Mouse (Mus musculus) frontal cortex, adult (tissue): Measurements from ENCODE around the gene DXBay18.
"Not testable (repeated sequence)": the region's sequence is repeated elsewhere in the genome, so short reads cannot be mapped to it uniquely, and the experiment has no call there.

Experiments
- ATAC-seq: cut with Nextera tagmentation; 2 replicates; pipeline ENCODE4 v1.9.2; 2017; ENCODE audit warnings: mild to moderate bottlenecking, moderate library complexity, mixed read lengths; ENCODE audit not compliant: low TSS enrichment

Gene DXBay18

DNA sequence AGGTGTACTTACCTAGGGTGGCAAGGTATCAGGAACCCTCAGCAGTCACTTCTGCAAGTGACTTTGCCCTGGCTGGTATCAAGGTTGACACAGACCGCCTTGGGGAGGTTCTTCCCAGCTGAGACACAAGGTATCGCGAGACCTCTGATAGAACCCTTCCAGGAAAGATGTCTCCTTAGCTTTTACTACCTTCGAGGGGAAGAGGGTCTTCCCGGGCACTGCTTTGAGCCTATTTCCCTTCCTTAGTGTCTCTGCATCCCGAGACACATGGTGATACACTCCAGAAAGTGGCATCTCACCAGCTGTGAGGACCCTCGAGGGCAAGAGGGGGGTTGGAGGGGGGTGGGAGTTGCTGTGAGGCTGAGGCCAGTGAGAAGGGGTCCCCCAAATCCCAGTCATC lies at the start of gene DXBay18:
Gene DXBay18, minus strand, starts transcription at position 101 of the 400 bp plus-strand sequence.
- not testable (repeated sequence) for ATAC-seq

DNA sequence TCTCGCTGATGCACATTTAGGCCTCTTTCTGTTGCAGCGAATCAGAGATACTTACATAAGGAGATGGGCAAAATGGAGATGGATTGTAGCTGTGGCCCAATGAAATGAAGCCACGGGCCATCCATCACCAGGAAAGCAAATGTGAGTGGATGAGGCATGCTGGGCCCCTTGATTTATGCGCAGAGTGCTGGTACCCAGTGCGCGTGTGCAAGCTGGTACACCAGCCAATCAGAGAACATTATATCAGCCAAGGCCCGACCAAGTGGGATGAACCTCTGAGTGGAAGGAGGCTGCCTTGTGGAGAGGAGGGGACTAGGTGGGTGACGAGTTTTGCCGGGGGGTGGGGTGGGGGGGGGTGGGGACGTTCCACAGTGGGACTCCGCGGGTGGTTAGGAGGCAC lies 42.7 kb upstream of the DXBay18 start, which contains the start of gene Xlr3b:
Gene Xlr3b, plus strand, starts transcription at position 274 of the 400 bp plus-strand sequence.
- not testable (repeated sequence) for ATAC-seq

DNA sequence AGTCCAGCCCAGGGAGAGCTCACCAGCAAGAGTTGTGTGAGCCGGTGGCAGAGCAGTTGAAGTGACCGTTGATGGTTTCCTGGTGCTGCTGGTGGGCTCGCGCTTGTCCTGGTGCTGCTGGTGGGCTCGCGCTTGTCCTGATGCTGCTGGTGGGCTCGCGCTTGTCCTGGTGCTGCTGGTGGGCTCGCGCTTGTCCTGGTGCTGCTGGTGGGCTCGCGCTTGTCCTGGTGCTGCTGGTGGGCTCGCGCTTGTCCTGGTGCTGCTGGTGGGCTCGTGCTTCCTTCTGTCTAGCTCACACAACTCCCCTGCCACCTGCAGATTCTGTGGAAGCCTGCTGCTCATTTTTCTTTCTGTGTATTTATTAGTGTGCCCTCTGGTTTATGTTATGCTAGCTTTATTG lies 27.6 kb upstream of the DXBay18 start, which contains the start of gene Spin2d:
Gene Spin2d, minus strand, starts transcription at position 101 of the 400 bp plus-strand sequence.
- ATAC-seq, result not testable (repeated sequence)

DNA sequence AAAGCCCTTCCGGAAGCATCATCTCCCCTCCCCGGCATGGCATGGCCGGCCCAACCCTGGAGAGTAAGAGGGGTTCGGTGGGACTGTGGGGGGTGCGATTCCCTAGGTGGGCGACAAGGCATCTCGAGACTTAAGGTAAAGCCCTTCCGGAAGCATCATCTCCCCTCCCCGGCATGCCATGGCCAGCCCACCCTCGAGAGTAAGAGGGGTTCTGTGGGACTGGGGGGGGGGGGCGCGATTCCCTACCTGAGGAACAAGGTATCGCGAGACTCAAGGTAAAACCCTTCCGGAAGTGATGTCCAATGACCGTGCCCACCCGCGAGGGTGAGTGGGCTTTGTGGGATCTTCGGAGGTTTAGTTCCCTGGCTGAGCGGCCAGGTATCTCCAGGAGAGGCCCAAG lies 754 bp downstream of the DXBay18 start, which contains the start of gene Xlr5b:
Gene Xlr5b, plus strand, starts transcription at position 301 of the 400 bp plus-strand sequence.
- ATAC-seq, result not testable (repeated sequence)

DNA sequence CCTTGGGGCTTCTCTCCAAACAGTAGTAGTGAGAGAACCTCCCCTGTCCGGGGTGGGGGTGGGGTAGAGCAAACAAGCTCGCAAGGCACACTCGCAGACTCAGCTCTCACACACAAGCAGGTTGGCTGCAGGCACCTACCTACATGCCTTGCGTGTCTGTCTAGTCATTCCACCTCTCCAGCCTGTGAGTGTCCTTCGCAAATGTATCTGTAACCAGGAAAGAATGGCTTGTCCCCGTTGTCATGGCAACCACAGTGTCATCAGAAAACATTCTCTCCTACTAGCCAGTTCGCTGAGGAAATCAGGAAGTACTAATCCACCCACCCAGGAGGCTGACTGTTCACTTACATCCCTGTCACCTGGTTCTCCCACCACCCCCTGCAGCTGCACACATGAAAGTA lies 6.0 kb downstream of the DXBay18 start:
- ATAC-seq, result peak; percentile 96

DNA sequence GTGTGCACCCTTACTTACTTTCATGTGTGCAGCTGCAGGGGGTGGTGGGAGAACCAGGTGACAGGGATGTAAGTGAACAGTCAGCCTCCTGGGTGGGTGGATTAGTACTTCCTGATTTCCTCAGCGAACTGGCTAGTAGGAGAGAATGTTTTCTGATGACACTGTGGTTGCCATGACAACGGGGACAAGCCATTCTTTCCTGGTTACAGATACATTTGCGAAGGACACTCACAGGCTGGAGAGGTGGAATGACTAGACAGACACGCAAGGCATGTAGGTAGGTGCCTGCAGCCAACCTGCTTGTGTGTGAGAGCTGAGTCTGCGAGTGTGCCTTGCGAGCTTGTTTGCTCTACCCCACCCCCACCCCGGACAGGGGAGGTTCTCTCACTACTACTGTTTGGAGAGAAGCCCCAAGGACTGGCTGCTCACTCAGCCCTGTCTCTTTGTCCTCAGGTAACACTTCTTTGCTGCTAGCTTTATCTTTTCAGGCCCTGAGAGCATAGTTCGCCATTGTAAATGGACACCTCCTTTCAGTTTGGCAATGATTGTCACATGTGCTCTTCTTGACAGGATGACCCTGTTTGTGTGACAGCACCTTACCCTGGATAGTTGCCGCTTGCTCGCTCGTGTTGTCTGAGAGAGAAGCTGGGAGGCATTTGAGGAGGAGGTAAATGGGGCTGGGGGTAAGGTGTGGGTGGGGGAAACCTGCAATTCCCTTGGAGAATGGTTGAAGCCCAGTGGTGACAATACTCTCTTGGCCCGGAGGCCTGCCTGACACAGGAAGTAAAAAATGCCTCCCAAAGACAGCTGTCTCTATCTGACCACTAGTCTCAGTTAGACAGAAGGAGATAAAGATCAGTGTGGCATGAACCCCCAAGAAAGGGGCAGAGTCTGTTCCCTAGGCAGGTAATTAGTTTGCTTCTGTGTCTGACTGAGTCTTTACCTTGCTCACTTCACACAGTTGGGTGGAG lies 26.1 kb downstream of the DXBay18 start:
- ATAC-seq, result peak; percentile 98

DNA sequence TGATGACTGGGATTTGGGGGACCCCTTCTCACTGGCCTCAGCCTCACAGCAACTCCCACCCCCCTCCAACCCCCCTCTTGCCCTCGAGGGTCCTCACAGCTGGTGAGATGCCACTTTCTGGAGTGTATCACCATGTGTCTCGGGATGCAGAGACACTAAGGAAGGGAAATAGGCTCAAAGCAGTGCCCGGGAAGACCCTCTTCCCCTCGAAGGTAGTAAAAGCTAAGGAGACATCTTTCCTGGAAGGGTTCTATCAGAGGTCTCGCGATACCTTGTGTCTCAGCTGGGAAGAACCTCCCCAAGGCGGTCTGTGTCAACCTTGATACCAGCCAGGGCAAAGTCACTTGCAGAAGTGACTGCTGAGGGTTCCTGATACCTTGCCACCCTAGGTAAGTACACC lies 32.5 kb downstream of the DXBay18 start, which contains the start of gene Gm14685:
Gene Gm14685, plus strand, starts transcription at position 301 of the 400 bp plus-strand sequence.
- not testable (repeated sequence) for ATAC-seq

DNA sequence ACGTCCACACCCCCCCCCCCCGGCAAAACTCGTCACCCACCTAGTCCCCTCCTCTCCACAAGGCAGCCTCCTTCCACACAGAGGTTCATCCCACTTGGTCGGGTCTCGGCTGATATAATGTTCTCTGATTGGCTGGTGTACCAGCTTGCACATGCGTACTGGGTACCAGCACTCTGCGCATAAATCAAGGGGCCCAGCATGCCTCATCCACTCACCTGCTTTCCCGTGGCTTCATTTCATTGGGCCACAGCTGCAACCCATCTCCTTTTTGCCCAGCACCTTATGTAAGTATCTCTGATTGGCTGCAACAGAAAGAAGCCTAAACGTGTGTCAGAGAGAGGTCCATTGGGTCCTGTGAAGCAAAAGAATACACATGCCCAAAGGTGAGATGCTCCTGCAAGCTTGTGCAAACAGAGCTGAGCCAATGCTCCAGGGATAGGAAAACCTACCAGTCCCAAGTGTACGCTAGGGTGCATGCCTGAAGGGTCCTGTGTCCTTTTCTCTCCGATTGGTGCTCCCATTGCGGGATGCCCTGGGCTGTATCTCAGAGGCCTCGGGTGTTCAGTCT lies 52.2 kb downstream of the DXBay18 start, which contains the start of gene Xlr3a:
Gene Xlr3a, minus strand, starts transcription at position 155 of the 568 bp plus-strand sequence.
- ATAC-seq, result peak; percentile 44
